Mouse (Mus musculus): ENCODE results near the gene Bsn. TPM values are rescaled to one million over a fixed set of nuclear protein-coding genes. Genes with fewer than 3 reads are reported as not detected.

The Bsn gene
- polyA plus RNA-seq, 1 experiment from 2014 or later = 0.75 TPM

DNA sequence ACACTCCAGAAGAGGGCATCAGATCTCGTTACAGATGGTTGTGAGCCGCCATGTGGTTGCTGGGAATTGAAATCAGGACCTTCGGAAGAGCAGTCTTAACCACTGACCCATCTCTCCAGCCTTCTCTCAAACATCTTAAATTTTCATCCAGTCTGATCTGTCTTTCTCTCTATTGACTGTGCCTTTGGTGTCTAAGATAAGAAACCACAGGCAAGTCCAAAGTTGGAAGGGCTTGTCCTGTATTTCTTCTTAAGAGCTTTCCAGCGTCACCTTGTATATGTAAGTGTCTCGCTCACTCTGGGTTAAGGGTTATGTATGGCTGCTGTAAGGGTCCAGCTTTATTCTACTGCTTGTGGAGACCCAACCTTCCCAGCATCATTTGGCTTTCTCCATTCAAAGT is 58.7 kb downstream of the Bsn start:
- 87% methylated on average over 5 of the region's 5 CpGs for WGBS
- Histone ChIP-seq H3K9ac (no peak overlapping the region), H3K27me3 (no peaks in the 10 kb centered on the region), H3K4me1 (peaks cover 2% of the 10 kb centered on the region; the same call in 1 of the 2 replicates), H3K9me3 (replicated peaks) (no peaks in the 10 kb centered on the region), H3K27ac (no peak overlapping the region), H3K4me2 (no peak overlapping the region), H3K36me3 (no peaks in the 10 kb centered on the region), H3K4me3 (replicated peaks) (no peak overlapping the region)
- ATAC-seq (replicated peaks; ENCODE audit: low FRiP score) = no peak

DNA sequence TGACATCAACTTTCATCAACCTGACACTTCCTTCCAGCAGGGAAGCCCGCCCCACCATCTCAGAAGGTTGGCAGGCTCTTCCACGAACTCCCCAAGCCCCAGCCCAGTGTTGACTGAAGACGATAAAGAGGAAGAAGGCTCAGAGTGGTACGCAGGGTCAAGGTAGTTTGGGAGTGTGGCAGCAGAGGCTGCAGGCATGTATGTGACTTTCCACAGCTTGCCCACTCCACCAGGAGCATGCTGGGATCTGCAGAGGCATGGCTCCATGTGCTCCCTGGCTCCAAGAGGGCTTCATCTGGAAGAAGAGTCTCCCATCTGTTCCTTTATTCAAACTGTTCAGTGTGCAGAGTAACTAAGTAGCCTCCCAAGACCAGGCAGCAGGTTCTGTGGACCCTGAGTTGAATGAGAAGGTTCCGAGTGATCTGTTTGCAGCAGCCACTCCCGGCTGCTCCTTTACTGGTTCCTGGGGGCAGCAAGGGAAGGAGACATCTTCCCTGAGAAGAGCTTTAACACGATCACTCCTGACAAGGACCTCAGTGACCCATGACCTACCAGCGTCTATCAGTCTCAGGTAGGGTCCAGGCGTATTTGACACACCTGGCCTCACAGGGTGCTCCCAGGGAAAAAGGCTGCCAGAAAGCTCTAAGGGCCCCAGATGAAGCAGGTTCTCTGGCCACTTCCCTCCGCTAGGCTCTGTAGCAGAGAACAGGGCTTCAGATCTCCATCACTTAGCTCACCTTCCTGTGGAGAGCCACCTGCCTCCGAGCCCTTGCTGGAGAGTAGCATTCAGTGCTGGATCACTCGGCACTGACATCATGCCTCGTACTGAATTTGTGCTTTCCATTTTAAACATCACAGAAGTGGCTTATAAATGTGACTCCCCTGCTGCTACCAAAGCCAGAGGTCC is 60.9 kb downstream of the Bsn start:
- Histone ChIP-seq H3K4me1 (peaks cover 8% of the 10 kb centered on the region; the same call in 1 of the 2 replicates), H3K27ac (no peak overlapping the region), H3K9ac (no peak overlapping the region), H3K4me2 (no peak overlapping the region), H3K9me3 (replicated peaks) (no peaks in the 10 kb centered on the region), H3K36me3 (no peaks in the 10 kb centered on the region), H3K27me3 (no peaks in the 10 kb centered on the region), H3K4me3 (replicated peaks) (no peak overlapping the region)
- 76% methylated on average over 13 of the region's 13 CpGs for WGBS
- no peak for ATAC-seq (replicated peaks; ENCODE audit: low FRiP score)

- H3K9me3 ChIP-seq (replicated peaks) = no peaks in the 10 kb centered on the region
- H3K4me2 ChIP-seq = no peak overlapping the region
- H3K27me3 ChIP-seq = no peaks in the 10 kb centered on the region
- H3K9ac ChIP-seq = no peak overlapping the region
- H3K27ac ChIP-seq = no peak overlapping the region
- H3K36me3 ChIP-seq = no peaks in the 10 kb centered on the region
- WGBS = 81% methylated on average over 11 of the region's 11 CpGs
- ATAC-seq (replicated peaks; ENCODE audit: low FRiP score) = no peak
- peaks cover 8% of the 10 kb centered on the region; the same call in 1 of the 2 replicates for H3K4me1 ChIP-seq
- no peak overlapping the region for H3K4me3 ChIP-seq (replicated peaks)
These were observed 61.9 kb downstream of the Bsn start for GRCm38 (mm10) chr9:108128248-108128647.

GRCm38 (mm10) chr9:108126436-108127180 is 63.6 kb downstream of the Bsn start:
- 51% methylated on average over 17 of the region's 17 CpGs for WGBS
- no peaks in the 10 kb centered on the region for H3K36me3 ChIP-seq
- no peaks in the 10 kb centered on the region for H3K27me3 ChIP-seq
- peaks cover 8% of the 10 kb centered on the region; the same call in 1 of the 2 replicates for H3K4me1 ChIP-seq
- no peak overlapping the region for H3K4me2 ChIP-seq
- H3K27ac ChIP-seq = no peak overlapping the region
- no peak overlapping the region for H3K4me3 ChIP-seq (replicated peaks)
- no peaks in the 10 kb centered on the region for H3K9me3 ChIP-seq (replicated peaks)
- H3K9ac ChIP-seq = no peak overlapping the region
- ATAC-seq (replicated peaks; ENCODE audit: low FRiP score) = no peak

GRCm38 (mm10) chr9:108125731-108126130 is 64.5 kb downstream of the Bsn start:
- no peak for ATAC-seq (replicated peaks; ENCODE audit: low FRiP score)
- no peak overlapping the region for H3K27ac ChIP-seq
- H3K9me3 ChIP-seq (replicated peaks) = no peaks in the 10 kb centered on the region
- H3K27me3 ChIP-seq = no peaks in the 10 kb centered on the region
- no peaks in the 10 kb centered on the region for H3K36me3 ChIP-seq
- WGBS = 90% methylated on average over 8 of the region's 8 CpGs
- no peak overlapping the region for H3K4me2 ChIP-seq
- peaks cover 8% of the 10 kb centered on the region; the same call in 1 of the 2 replicates for H3K4me1 ChIP-seq
- H3K4me3 ChIP-seq (replicated peaks) = no peak overlapping the region
- no peak overlapping the region for H3K9ac ChIP-seq

- no peak for ATAC-seq (replicated peaks; ENCODE audit: low FRiP score)
- no peak overlapping the region for H3K27ac ChIP-seq
- no peaks in the 10 kb centered on the region for H3K27me3 ChIP-seq
- no peak overlapping the region for H3K9ac ChIP-seq
- H3K4me2 ChIP-seq = no peak overlapping the region
- no peaks in the 10 kb centered on the region for H3K36me3 ChIP-seq
- WGBS = 77% methylated on average over 4 of the region's 4 CpGs
- H3K4me1 ChIP-seq = peaks cover 21% of the 10 kb centered on the region
- H3K4me3 ChIP-seq (replicated peaks) = no peak overlapping the region
- no peaks in the 10 kb centered on the region for H3K9me3 ChIP-seq (replicated peaks)
These were observed 66.3 kb downstream of the Bsn start for GRCm38 (mm10) chr9:108123916-108124315.

GRCm38 (mm10) chr9:108121170-108121969 is 68.8 kb downstream of the Bsn start:
- H3K27ac ChIP-seq = no peak overlapping the region
- 87% methylated on average over 10 of the region's 10 CpGs for WGBS
- H3K4me3 ChIP-seq (replicated peaks) = no peak overlapping the region
- peaks cover 18% of the 10 kb centered on the region for H3K4me1 ChIP-seq
- no peak overlapping the region for H3K9ac ChIP-seq
- H3K27me3 ChIP-seq = no peaks in the 10 kb centered on the region
- H3K9me3 ChIP-seq (replicated peaks) = no peaks in the 10 kb centered on the region
- ATAC-seq (replicated peaks; ENCODE audit: low FRiP score) = no peak
- H3K4me2 ChIP-seq = no peak overlapping the region
- no peaks in the 10 kb centered on the region for H3K36me3 ChIP-seq

DNA sequence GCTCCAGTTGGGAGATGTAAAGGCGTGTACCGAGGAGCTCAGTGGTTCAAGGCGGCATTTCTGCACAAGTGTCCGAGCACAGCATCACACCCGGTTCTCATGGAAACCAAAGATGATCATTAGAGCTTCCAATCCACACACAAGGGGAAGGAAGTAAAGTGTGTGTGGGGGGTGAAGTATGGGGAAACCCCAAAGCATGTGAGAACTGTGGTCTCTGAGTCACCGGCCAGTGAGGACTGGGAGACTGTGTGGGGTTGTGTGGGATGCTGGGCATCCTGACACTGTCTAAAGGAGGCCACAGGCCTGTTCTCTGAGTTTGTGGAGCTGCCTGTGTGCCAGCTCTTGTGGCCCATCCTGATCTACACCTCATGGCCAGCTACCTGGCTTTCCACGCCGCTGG is 69.5 kb downstream of the Bsn start:
- H3K4me2 ChIP-seq = no peak overlapping the region
- no peak overlapping the region for H3K9ac ChIP-seq
- H3K27ac ChIP-seq = no peak overlapping the region
- 89% methylated on average over 8 of the region's 8 CpGs for WGBS
- no peak overlapping the region for H3K4me3 ChIP-seq (replicated peaks)
- H3K9me3 ChIP-seq (replicated peaks) = no peaks in the 10 kb centered on the region
- H3K27me3 ChIP-seq = no peaks in the 10 kb centered on the region
- peaks cover 14% of the 10 kb centered on the region for H3K4me1 ChIP-seq
- no peaks in the 10 kb centered on the region for H3K36me3 ChIP-seq
- ATAC-seq (replicated peaks; ENCODE audit: low FRiP score) = peak; percentile 13; the same call in 1 of the 2 replicates

DNA sequence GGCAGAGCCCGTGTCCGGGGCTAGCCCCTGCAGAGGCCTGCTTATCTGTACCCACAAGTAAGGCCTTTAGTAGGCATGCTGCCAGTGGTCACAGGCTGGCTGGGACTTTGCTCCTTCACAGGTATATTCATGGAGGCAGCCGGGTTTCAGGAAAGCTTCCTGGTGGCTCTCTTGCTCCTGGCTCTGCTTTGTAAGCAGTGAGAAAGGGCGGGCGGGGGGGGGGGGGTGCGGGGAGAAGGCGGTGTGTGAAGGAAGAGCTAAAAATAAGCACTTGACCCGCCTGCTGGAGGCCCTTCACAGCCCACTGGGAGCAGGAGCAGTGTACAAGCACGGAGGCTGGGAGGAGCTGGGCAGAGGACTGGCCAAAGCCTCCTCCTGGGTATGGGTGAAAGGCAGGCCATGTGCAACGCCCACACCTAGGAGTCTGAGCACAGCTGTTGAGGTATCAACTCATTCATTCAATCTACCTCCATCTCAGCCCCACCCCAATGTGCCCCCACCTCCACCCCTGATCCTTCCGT is 70.2 kb downstream of the Bsn start:
- Histone ChIP-seq H3K9ac (no peak overlapping the region), H3K4me2 (no peak overlapping the region), H3K27ac (peak overlapping the region; percentile 41; the same call in 1 of the 2 replicates), H3K27me3 (0 out of 2 replicates have a peak, but pooled peaks cover 4% of the 10 kb centered on the region), H3K4me3 (replicated peaks) (no peak overlapping the region), H3K36me3 (no peaks in the 10 kb centered on the region), H3K4me1 (peaks cover 18% of the 10 kb centered on the region), H3K9me3 (replicated peaks) (no peaks in the 10 kb centered on the region)
- peak; percentile 83 for ATAC-seq (replicated peaks; ENCODE audit: low FRiP score)
- WGBS = 47% methylated on average over 8 of the region's 11 CpGs

- Histone ChIP-seq H3K9ac (no peak overlapping the region), H3K4me2 (no peak overlapping the region), H3K4me3 (replicated peaks) (no peak overlapping the region), H3K27me3 (0 out of 2 replicates have a peak, but pooled peaks cover 8% of the 10 kb centered on the region), H3K36me3 (no peaks in the 10 kb centered on the region), H3K9me3 (replicated peaks) (no peaks in the 10 kb centered on the region), H3K27ac (no peak overlapping the region), H3K4me1 (peaks cover 19% of the 10 kb centered on the region)
- 54% methylated on average over 4 of the region's 4 CpGs for WGBS
- ATAC-seq (replicated peaks; ENCODE audit: low FRiP score) = no peak
These were observed 73.0 kb downstream of the Bsn start for GRCm38 (mm10) chr9:108117143-108117542.

DNA sequence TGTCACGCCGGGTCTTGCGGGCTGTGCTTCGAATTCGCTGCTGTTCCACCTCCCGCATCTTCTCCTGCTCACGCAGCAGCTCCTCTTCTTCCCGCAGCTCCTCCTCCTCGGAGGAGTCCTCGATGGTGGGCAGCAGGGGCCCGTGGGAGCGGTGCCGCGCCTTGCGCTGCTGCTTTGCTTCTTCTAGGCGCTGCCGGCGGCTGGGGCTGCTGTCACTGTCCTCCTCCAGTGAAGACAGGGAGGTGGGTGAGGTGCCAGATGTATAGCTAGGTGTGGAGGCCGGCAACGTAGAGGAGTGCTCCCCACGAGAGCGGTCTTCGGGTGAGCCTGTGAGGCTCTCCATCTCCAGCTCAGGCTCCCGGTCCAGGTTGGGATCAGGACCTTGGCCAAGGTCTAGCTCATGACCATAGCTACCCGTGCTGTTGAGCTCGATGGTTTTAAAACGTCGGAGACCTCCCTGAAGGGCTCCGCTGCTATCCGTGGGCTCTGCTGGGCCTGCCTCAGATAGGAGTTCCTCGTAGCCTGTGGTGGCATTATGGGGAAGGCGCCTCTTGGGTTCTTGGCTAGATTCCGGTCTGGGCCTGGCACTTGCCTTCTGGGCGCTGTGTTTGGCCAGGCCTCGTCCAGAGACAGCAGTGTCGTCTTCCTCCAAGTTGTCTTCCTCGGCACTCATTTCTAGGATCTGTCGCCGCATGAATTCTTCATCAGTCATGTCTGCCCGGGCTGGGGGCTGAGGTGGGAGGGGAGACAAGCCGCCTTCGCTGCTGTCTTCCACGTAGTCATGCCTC is 74.7 kb downstream of the Bsn start:
- Histone ChIP-seq H3K27ac (no peak overlapping the region), H3K36me3 (no peaks in the 10 kb centered on the region), H3K4me1 (peaks cover 28% of the 10 kb centered on the region), H3K9ac (no peak overlapping the region), H3K9me3 (replicated peaks) (no peaks in the 10 kb centered on the region), H3K4me3 (replicated peaks) (no peak overlapping the region), H3K27me3 (peaks cover 8% of the 10 kb centered on the region; the same call in 1 of the 2 replicates), H3K4me2 (no peak overlapping the region)
- WGBS = 70% methylated on average over 43 of the region's 43 CpGs
- no peak for ATAC-seq (replicated peaks; ENCODE audit: low FRiP score)
